Mouse (Mus musculus) T-helper 1 cell (primary cell): Measurements from ENCODE around the gene Sipa1.

Source experiments
- in situ Hi-C: fragments of 300-600 bp; cut with MboI, MseI; formaldehyde crosslinking; loops from one replicate; pipeline ENCODE4 v1.15.1; 2025; ENCODE audit warnings: high pct_unique_total_duplicates

Sipa1 gene

DNA sequence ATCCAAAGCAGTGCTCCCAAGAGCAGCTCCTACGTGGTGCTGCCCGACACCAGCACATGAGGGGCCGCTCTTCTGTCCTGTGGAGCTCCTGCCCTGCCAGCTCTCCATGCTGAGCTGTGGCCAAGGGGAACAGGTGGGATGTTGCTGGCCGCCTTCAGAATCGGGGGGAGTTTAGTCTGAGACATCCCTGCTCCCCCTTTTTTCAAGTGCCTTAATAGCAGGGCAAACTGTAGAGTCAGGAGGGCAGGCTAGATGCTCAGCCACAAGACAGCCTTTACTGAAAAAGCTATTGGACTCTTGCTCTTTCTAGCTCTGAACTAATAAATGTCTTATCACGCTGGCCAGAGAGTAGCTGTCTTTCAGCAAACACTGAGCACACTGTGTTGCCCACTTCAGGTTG is 15.7 kb downstream of the Sipa1 start:
- in situ Hi-C loops, result no loop called here

DNA sequence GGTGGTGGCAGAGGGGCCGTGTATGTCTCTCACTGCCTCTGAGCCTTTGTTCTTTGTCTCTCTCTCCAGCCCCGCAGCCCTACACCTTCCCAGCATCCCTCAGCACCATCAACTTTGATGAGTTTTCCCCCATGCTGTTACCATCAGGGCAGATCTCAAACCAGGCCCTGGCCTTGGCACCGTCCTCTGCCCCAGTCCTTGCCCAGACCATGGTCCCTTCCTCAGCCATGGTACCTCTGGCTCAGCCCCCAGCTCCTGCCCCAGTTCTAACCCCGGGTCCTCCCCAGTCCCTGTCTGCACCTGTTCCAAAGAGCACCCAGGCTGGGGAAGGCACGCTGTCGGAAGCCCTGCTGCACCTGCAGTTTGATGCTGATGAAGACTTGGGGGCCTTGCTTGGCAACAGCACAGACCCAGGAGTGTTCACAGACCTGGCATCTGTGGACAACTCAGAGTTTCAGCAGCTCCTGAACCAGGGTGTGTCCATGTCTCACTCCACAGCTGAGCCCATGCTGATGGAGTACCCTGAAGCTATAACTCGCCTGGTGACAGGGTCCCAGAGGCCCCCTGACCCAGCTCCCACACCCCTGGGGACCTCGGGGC is 16.7 kb downstream of the Sipa1 start:
- in situ Hi-C loops, result no loop called here

DNA sequence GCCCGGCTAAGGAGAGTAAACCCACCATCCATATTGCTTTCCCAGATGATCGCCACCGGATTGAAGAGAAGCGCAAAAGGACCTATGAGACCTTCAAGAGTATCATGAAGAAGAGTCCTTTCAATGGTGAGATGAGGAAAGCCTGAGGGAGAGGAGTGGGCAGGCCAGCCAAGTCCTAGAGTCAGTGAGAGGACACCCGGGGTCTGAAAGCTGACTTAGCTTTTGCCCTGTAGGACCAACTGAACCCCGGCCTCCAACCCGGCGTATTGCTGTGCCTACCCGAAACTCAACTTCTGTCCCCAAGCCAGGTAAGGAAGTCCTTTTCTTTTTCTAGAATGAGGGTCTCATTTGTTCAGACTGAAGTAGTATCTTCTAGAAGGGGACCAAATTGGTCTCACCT is 18.2 kb downstream of the Sipa1 start:
- in situ Hi-C loops, result no loop called here

DNA sequence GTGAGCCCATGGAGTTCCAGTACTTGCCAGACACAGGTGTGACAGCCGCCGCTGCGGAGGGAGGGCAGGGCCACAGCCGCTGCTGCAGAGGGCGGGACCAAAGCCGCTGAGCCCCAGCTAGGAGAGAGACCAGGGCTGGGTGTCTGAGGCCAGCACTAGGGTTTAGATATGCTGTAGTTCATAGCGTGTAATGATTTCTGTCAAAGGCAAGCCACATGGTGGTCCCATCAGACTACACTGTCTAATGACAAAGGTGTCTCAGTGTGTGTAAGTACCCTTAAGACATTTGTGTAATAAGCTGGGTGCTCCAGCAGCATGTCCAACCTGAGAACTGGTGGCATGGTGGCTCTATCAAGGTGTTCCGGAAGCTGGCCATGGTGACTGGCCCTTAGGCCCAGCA is 21.9 kb downstream of the Sipa1 start:
- in situ Hi-C loops, result no loop called here

DNA sequence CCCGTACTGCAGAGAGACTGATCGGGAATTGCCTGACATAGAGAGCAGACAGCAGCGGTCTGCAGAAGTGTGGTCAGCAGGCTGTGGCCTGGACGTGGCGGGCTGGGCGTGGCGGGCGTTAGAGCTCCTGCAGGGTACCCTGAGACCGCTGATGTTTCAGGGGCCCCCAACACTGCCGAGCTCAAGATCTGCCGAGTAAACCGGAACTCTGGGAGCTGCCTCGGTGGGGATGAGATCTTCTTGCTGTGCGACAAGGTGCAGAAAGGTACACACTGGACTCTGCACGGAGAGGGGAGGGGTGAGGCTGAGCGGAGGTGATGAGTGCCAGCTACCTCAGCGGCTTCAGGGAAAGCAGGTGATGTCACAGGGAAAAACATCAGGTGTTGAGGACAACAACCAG is 22.5 kb downstream of the Sipa1 start:
- in situ Hi-C loops, result no loop called here

DNA sequence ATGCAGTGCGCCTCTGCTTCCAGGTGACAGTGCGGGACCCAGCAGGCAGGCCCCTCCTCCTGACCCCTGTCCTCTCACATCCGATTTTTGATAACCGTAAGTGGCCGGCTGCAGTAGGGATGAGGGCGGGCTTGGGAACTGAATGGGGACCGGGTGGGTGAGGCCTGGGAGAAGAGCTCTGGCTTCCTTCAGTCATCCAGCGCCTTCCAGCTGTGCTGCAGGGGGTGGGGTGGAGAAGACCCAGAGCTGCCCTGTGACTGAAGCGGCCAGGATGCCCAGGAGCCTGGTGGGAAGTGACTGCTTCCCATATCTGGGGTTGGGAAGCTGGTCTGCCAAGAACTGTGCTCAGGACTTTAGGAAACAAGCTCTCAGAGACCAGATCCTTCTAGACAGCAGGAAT is 23.2 kb downstream of the Sipa1 start:
- in situ Hi-C loops, result no loop called here

DNA sequence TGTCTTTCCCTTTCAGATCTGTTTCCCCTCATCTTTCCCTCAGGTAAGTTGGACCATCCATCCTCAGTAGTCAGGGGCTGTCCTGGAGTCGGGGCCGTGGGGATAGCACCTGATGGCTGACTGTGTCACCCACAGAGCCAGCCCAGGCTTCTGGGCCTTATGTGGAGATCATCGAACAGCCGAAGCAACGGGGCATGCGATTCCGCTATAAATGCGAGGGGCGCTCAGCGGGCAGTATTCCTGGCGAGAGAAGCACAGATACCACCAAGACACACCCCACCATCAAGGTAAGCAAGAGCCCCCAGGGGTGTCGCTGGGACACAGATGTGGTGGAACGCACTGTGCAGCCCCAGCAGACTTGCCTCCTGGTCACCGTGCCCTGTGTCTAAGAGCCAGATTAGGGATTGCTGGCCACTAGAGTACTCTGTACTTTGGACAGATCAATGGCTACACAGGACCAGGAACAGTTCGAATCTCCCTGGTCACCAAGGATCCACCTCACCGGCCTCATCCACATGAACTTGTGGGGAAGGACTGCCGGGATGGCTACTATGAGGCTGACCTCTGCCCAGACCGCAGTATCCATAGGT is 25.0 kb downstream of the Sipa1 start:
- in situ Hi-C loops, result no loop called here

DNA sequence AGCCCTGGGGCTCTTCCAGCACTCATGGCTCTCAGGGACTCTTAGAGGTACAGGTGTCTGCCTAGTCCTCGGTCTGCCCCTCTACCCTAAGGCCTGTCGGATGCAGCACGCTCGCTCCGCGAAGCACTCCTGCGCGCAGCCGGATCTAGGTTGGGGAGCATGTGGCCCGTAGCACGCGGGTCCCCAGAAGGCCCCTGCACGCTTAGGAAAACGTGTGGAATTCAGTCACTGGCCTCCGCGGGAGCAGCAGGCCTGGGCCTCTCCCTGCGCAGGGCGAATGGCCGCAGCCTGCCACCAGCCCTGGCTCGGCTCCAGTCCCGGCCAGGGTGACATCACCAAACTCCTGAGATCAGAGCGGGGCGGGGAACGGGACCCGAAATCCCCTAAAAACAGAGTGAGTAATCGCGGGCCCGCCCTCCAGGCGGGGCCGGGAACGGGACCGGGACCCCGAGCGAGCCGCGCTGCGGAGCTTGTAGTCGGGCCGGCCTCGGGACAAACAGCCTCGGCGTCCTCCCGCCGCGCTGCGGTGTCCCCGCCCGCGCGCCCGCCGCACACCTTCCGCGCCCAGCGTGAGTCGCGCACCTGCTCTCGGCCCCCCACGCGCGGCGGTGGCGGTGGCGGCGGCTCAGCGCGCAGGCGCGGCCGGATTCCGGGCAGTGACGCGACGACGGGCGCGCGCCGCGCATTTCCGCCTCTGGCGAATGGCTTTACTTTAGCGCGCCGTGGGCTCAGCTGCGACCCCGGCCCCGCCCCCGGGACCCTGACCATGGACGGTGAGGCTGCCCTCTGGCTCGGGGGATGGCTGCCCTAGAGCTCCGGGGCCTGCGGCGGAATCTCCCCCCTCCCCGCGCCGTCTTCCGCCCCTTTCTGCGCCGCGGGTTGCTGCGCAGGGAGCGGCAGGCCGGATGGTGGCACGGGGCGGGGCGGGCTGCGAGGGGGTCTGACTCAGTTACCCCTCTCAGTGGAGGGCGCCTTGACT is 26.1 kb downstream of the Sipa1 start, which contains the start of gene Rela:
Gene Rela, plus strand, starts transcription at position 415 of the 979 bp plus-strand sequence.
- in situ Hi-C loops, result no loop called here

DNA sequence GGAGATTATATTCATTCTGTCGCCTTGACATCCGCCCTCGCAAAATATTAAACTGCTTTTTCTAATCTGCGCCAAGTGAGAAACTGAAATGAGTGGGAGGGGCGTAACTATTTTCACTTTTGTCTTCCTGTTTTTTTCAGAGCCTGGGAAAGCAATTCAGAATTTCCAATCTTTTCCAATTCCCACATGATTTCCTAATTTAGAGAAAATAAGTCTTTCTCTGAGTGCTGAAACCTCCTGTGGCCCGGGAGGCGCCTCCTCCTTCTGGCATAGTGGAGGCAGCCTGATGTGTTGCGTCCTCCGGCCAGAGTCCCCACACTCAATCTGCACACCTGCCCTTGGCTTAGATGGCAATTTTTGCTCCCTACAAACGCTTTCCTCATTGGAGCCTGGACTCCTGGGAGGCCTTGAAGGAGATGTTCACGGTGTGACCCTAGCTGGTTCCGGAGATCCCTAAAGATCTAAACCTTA is 26.9 kb downstream of the Sipa1 start:
- in situ Hi-C loops, result no loop called here

DNA sequence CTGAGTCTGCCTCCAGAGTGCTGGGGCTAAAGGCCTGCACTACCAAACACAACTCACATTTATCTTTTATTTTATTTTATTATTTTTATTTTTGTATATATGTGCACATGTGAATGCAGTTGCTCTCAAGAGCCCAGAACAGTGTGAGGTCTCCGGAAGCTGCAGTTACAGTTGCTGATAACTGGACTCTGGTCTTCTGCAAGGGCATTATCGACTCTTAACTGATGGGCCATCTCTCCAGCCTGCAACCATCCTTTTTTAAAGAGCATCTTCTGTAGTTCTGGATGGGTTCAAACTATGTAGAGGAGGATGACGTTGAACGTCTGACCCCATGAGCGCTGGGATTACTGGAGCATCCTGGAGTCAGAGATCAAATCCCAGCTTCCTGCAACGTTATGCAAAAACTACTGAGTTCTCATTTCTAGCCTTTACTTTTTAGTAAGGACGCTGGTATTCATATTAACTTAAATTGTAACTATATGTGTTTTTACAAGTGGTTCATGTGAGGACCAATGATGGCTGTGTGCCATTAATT is 27.4 kb downstream of the Sipa1 start:
- in situ Hi-C loops, result no loop called here

DNA sequence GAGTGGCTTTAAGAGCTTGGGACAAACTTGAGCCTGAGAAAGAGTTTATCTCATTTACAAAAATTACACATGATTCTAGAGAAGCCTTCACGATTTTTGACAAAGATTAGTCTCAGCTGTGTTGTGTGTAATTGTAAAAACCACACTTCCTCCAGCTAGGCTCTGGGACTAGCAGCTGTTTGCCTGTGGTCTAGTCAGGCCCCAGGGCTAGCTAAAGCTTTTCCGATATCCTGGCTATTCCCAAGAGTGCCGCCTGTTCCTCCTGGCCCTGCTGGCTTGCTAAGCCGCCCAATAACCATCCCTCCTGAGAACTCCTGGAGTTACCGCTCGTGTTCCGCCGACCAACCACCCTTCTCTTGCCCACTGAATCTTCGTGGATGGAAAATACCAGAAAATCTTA is 31.4 kb downstream of the Sipa1 start:
- in situ Hi-C loops, result no loop called here

DNA sequence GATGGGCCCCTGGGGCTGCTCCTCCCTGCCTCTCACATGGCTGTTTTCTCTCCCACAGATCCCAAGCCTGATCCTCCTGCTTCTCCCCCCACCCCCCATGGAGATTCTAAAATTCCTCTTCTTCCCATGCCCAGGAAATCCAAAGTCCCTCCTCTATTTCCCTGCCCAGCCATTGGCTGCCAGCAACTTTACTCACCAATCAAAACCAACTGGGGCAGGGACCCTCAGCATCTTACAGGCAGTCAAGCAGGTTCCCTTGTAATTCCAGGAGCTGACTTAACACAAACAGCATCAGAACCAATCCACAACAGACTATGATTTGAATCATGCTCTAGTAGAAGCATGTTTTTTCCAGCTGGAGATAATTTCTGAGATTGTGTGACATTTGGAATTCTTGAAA is 33.6 kb downstream of the Sipa1 start:
- in situ Hi-C loops, result loop anchor here (10.0 kb wide), 1 partner anchor 695 kb away; no protein-coding TSS in a partner anchor

DNA sequence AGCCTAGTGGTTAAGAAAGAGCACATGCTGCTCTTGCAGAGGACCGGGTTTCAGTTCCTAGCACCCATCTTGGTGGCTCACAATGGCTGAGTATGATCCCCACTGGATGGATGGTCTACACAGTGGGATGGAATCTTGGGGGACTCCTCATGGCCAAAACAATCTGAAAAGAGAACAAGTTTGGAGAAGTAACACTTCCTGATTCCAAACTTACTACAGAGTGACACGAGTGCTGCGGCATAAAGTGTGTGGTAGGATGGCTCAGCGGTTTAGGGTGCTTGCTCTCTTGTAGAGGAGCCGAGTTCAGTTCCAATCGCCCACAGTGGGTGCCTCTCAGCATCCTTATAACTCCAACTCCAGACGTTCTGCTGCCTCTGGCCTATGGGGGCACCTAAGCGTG is 38.2 kb downstream of the Sipa1 start:
- in situ Hi-C loops, result loop anchor here (10.0 kb wide), 1 partner anchor 691 kb away; no protein-coding TSS in a partner anchor

DNA sequence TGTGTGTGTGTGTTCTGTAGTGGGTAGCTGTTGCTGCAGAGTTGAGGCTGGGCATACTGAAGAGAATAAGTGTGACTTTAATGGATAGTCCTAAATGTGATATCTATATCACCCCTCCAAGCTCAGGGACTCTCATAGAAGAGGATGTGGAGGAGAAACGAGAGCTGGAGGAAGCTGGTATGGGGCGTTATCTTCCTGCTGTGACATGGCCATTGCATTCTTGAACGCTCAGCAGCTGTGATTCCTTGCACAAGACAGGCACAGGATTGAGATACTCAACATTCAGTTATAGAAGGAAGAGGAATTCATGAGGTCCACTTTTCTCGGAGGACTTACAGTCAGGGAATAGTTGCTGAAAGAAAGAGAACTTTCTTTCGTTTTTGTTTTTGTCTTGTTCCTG is 41.6 kb downstream of the Sipa1 start:
- in situ Hi-C loops, result loop anchor here (10.0 kb wide), 1 partner anchor 687 kb away; no protein-coding TSS in a partner anchor

DNA sequence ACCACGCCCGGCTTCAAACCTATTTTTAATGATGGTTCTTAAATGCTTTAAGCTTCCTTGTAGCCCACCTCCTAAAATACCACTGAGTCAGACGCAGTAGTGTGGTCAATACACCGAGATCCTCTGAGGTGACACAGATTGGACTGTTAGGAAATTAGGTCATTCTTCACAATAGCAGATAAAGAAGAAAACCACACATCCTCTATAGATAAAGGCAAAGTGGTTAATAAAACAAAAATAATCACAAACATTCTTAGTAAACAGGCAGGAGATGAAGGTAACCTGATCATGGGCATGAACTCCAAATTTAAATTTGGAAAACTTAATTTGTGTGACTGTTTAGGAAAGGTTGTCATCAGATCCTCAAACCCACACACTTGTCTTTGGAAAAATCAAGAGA is 43.5 kb downstream of the Sipa1 start:
- in situ Hi-C loops, result loop anchor here (10.0 kb wide), 1 partner anchor 685 kb away; no protein-coding TSS in a partner anchor

DNA sequence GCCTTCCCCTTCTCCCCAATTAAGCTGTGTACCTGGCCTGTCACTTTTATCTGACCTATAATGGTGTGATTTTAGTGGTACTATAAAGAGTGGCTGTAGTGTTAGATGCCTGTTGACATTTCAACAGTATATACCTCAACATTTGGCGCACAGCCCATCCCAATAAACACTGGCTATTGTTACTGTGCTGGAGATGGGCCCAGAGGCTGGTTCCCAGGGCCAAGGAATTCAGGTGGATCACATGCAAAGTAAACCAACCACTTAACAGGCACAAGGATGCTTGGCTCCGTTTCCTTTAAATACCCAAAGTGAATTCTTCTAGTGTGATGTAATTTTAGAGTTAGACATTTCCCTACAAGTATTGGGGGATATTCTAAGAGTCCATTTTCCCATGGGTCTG is 48.6 kb downstream of the Sipa1 start:
- in situ Hi-C loops, result no loop called here

DNA sequence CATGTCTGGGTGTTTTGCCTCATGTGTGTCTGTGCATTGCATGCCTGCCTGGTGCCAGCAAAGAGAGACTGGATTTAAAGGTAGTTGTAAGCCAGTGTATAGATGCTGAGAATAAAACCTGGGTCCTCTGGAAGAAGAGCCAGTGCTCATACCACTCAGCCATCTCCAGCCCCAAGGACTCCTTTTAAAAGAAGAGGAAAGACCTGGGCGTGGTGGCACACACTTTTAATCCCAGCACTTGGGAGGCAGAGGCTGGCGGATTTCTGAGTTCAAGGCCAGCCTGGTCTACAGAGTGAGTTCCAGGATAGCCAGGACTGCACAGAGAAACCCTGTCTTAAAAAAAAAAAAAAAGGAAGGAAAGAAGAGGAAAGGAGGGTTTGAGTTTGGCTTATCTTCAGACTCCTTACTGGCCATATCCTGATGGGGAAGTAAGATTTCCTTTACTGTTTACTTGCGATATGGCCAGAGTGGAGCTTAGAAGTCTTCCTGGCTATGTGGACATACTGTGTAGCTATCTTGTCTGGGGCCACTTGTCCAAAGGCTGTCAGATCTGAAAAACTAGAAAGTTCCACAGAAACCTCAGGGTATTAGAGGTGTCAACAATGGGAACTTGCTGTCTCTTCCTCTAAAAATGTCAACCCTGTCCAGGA is 50.6 kb downstream of the Sipa1 start:
- in situ Hi-C loops, result no loop called here

DNA sequence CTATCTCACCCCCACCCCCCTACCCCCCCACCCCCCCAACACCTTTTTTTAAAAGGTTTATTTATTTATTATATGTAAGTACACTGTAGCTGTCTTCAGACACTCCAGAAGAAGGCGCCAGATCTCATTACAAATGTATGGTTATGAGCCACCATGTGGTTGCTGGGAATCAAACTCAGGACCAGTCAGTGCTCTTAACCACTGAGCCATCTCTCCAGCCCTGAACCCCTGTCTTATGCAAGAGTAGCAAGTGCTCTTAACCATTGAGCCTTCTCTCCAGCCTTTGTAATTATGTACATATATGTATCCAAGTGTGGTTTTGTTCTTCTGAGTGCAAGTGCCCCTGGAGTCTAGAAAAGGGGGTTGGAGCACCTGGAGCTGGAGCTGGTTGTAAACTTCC is 51.5 kb downstream of the Sipa1 start:
- in situ Hi-C loops, result no loop called here

DNA sequence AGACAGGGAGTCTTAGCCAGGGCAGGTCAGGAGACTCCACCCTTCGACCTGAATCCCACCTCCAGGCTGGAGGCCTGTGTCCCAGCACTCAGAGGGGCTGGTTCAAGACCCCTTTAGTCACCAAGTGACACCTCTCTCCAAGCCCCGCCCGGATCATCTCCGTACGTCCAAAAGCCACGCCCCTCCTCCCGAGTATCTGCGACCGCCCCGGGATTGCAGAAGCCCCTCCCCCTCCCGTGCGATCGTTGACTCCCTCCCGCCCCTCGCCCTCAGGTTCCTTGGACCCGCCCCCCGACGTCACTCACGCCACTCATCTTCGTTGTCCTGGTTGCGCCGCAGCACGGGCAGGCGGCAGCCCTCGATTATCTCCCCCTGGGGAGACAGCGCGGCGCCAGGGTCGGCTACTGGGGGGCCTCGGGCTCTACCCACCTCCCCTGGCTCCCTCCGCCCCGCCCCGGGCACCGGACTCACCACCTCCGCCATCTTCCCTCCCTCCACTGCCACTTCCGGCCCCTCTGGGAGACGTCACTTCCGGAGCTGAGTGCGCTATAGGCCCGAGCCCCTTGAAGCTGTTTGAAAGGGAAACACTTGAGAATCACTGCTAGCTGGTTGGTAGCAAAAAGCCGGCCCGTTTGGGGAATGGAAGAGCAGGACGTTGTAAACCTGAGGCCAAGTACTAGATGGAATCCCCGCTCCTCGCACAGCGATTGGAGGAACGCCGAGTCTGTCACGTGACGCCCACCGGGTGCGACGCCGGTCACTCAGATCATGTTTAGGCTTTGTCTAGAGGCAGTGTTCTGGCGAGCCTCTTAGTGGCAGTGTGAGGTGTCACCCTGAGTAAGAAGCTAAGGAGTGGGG is 53.7 kb downstream of the Sipa1 start, which contains the start of gene Kat5:
Gene Kat5, minus strand, starts transcription at position 691 of the 858 bp plus-strand sequence.
- in situ Hi-C loops, result no loop called here

DNA sequence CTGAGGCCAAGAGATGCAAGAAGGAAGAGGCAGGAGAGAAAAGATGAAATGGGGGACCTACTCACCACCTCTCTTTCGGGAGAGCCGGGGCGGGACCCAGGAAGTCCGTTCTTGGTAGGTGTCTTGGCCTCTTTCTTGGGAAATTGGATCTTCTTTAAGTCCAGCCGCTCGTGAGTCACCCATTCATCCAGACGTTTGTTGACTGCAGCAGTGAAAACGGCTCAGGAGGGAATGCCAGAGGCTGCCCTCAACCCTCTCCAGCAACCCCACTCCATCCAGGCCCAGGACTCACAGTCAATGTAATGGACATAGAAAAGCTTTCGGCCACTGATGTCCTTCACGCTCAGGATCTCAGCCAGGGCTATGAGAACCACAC is 54.3 kb downstream of the Sipa1 start:
- in situ Hi-C loops, result no loop called here
